Mouse (Mus musculus): Measurements from ENCODE around the gene Lrwd1.
"Not testable (repeated sequence)": the region's sequence is repeated elsewhere in the genome, so short reads cannot be mapped to it uniquely, and the experiment has no call there.

The Lrwd1 gene

DNA sequence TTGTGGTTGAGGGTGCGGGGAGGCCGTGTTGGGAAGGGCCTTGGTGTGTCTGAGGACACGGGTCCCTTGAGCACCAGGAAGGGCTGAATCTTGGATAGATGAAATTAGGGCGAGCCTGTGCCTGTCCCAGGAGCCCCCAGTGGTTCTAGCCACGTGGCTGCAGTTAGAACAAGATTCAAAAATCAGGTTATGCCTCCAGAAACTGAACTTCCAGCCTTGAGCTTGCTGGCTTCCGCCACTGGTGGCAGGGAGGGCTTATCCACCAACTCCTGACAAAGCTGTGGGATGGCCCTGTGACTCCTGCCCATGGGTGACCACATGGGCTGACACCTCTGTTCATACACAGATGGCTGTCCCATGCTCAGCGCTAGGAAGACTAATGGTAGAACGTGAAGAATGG, 11.8 kb upstream of the Lrwd1 start:
- ATAC-seq (ENCODE audit: low TSS enrichment) = no peak

DNA sequence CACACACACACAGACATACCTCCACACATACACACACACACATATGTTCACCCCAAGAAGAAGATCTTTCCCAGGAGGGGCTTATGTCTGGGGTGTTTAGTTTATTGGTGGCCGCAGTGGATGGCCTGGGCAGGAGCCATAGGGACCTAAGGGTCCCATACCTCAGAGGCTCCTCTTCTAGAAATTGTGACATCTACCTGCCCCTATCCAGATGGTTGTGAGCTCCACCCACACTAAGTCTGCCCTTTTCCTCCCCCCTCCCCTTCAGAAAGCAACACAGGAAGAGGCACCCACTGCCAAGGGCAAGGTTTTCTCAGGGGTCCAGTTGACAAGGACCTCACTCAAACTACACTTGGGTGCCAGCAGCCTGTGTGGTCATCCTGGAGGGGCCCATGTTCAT, 11.1 kb upstream of the Lrwd1 start:
- no peak for ATAC-seq (ENCODE audit: low TSS enrichment)

DNA sequence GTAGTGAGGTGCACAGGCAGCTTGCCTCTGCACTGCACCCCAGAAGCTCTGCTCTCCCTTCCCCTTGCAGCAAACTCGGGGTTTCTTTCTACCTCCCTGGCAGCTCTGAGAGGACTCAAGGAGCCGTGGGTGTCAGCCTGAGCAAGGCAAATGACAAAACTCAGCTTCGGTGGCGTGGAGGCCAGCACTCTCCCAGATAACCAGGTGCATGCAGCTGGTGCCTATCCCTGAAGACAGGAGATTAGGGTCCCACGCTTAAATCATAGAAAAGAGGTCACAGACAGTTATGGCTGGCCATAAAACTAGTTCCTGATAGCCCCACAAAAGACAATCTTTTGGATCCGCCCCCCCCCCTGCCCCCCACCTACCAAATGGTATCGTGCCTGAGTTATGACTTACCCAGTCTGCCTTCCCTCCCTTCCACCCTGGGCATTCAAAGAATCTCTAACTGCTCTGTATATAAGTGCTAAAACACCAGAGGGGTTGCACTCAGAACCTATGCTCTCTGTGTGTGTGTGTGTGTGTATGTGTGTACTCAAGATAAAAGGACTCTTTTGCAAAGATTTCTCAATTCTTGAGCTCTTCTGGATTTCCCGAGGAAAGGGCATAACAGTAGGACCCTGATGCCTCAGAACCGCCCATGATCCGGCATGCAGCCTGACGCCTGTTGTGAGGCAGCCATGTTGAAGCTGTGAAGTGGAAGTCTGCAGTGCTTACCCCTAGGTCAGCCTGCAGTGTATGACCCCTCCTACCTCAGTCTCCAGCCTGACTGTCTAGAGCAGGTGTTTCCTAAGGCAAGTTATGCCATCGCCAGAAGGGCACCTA, 8.9 kb upstream of the Lrwd1 start:
- ATAC-seq (ENCODE audit: low TSS enrichment) = no peak

DNA sequence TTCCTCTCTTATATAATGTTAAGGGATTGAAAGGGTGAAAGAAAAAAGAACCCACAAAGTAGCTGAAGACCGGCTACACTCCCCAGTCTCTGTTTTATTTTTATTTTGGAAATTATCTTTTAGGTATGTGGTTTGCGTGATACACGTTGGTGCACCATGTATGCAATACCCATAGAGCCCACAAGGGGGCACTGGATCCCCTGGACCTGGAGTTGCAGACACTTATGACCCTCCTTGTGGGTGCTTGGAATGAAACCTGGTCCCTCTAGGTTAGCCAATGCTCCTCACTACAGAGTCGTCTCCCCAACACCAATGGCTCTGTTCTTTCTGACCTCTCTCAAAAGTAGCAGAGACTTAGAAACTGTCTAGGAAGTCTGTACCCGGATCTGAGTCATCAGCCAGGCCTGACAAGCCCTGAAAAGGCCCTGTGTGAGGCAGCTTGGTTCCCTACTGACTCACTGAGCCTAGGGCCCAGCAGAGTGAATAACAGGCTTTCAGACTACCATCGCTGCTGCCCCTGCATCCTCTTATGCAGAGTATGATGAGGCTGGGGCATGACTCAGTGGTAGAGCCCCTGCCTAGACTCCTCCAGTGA, 7.4 kb upstream of the Lrwd1 start:
- ATAC-seq (ENCODE audit: low TSS enrichment) = no peak

DNA sequence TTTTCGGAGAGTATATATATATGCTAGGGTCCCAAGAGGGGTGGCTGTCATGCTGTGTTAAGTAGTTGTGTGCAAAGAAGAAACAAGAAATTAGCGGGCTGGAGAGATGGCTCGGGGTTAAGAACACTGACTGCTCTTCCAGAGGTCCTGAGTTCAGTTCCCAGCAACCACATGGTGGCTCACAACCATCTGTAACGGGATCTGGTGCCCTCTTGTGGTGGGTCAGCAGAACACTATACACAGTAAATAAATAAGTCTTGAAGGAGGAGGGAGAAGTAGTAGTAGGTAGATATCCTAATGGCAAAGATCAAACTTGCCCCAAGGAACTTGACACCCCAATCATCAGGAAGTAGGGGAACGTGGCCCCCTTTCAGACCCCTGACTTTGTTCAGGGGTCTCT, 6.9 kb upstream of the Lrwd1 start:
- ATAC-seq (ENCODE audit: low TSS enrichment) = no peak

DNA sequence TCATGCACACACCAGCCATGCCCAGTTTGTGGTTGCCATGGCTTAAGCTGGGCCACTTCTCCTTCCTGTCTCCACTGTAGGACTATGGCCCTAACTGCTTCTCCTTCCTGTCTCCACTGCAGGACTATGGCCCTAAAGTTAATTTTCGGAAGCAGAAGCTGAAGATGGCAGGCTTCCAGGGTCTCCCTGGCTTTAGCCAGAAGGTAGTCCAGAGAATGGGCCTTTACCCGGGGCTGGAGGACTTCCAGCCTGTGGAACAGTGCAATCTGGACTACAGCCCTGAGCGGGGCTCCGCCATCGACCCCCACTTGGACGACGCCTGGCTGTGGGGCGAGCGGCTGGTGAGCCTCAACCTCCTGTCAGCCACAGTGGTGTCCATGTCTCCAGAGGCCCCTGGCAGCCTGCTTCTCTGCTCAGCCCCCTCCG, 4.2 kb upstream of the Lrwd1 start:
- no peak for ATAC-seq (ENCODE audit: low TSS enrichment)

DNA sequence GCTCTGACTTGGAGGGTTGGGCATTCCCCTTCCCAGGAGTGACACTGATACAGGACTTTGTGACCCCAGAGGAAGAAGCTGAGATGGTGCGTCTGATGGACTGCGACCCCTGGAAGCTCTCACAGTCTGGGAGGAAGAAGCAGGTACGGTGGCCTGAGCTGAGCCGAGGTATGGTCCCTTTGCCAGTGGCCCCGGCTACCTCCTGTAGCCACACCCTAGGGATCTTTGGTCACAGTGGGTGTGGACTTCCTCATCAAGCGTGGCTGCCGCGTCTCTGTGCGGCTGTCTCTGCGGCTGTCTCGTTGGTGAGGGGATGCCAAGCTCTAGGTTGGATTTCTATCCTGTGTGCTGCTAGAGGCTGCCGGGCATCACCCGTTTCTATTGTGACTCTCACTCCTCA, 3.5 kb upstream of the Lrwd1 start:
- ATAC-seq (ENCODE audit: low TSS enrichment) = no peak

DNA sequence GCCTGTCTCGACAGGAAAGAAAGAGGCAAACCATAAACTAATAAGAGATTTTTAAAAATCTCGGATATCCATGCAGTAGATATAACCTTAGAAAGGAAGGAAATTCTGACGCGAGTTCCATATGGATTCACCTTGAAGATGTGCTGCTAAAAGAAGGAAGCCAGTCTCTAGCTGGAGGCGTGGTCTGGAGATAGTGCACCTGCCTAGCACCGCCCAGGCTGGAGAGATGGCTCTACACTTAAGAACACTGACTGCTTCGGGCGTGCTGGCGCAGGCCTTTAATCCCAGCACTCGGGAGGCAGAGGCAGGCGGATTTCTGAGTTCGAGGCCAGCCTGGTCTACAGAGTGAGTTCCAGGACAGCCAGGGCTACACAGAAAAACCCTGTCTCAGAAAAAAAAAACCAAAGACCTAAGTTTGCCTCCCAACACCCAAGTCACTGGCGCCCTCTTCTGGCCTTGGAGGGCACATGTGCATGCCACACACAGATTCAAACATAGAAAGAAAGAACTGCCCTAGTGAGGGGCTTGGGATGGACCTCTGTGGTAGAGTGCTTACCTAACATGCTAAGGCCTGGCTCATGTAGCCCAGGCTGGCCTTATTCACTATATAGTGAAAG, 1.9 kb upstream of the Lrwd1 start:
- no peak for ATAC-seq (ENCODE audit: low TSS enrichment)

DNA sequence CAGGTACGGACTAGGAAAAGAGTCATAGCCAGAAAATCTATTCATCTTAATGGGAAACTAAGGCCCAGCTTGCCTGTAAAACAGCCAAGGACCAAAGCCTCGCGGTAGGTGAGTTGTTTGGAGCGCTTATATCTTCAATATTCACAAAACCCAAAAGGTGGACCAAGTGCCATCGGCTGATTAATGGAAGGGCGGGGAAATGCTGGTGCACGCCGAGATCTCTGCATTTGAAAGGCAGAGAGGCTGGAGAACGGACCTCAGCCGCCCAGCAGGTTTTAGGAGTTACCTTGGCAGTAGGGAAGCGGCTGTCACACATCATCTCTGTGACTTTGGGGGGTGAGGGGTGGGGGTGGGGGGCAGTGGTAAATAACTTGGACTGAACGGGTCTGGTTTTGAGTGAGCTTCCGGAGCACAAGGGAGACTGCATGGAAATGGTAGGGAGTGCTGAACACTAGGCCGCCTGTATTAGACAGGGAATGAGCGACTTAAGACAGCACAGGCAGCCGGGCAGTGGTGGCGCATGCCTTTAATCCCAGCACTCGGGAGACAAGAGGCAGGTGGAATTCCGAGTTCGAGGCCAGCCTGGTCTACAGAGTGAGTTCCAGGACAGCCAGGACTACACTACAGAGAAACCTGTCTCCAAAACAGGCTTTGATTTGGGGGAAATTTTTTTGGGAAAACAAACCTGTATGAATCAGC, 567 bp upstream of the Lrwd1 start:
- no peak; the same call in 1 of the 2 replicates for ATAC-seq (ENCODE audit: low TSS enrichment)

DNA sequence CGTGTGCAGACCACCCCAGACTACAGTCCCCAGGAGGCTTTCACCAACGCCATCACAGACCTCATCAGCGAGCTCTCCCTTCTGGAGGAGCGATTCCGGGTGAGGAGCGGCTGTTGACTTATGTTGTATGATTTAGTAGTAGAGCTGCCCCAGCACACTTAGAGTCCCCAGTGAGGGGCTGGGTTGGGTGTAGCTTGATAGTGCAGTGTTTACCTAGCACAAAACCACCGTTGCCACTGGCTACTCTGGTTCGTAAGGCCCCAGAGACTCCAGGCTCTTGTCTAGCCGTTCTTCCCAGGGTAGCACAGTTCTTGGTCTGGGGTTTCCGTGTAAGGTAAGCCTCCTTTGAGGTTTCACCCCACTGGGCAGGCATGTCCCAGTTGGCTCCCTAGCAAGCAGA, 13.7 kb downstream of the Lrwd1 start:
- ATAC-seq (ENCODE audit: low TSS enrichment) = no peak

DNA sequence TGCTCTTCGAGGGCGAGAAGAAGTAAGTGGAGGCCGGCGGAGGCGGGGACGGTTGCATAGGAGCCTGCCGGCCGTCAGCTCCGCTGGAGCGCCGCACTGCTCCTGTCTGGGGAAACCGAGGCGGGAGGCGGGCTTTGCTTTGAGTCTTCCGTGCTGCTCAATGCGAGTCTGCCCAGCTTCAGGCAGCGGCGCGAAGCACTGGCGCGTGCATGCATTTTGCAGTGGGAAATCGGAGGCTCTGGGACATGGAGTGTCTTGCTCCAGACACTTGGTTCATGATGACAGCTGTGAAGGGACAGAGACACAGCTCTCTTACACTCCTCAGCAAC, 19.1 kb downstream of the Lrwd1 start:
- peak; percentile 49; the same call in 1 of the 2 replicates for ATAC-seq (ENCODE audit: low TSS enrichment)

DNA sequence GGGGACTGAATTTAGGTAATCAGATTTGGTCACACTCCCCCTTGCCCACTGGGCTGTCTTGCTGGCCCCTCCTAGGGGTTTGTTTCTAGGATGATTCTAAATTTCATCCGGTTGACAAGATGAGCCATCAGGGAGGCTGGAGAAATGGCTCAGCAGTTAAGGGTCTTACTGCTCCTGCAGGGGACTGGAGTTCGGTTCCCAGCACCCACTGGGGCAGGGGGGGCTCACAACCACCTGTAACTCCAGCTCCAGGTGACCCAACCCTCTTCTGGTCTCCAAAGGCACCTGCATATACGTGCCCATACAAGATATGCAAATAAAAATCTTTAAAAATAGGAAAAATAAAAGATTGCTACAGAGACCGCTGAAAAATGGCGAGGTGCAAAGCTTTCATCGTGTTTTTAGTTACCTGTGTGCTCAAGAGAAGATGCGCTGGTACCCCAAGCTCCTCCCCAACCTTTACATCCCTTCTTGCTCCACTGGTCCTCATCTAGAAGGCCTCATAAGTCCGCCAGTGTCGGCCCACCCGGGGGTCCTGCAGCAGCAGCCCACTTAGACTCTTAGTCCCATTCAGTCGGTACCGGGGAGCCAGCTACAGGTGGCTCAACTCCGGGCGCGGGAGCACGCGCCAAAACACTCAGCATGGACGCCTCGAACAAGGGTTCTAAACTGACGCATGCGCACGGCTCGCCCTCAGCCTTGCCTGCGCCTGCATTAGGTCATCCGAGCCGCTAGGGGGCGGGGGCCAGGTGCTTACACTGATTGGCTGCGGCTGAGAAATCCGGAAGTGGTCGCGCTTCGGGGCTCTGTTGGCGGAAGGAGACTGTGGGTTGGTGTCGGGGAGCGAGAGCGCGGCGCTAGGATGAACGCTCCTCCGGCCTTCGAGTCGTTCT, 19.7 kb downstream of the Lrwd1 start, which contains the start of gene Polr2j:
Gene Polr2j (plus strand): TSS at position 741 of the 893 bp plus-strand sequence.
- ATAC-seq (ENCODE audit: low TSS enrichment) = peak; percentile 98

DNA sequence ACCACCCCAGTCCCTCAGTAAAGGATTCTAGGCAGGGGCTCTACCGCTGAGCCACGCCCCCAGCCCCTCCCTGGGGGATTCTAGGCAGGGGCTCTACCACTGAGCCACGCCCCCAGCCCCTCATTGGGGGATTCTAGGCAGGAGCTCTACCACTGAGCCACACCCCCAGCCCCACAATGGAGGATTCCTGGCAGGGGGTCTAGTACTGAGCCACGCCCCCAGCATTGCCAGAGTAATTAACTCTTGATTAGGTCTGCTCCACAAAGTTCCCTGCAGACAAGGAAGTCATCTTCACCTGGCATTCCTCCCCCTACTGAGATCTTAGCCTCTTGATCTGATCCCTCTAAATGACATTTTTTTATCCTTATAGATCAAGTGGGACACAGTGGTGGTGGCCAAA, 22.3 kb downstream of the Lrwd1 start:
- not testable (repeated sequence) for ATAC-seq (ENCODE audit: low TSS enrichment)

DNA sequence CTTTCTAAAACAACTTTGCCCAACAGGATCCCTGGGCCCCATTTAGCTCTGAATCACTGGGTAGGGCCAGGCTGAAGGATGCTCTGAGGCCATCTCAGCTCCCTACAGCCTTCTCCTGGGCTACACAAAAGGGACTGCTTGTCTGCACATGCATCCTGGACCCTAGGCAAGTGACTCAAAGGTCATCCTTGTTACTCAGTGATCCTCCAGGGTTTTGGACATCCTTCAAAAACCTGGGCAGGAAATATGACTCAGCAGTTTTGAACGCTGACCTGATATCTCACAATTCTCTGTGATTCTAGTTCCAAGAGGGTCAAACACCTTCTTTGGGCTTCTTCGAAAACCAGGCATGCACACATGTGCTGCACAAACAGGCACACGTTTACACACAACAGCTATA, 26.8 kb downstream of the Lrwd1 start:
- no peak for ATAC-seq (ENCODE audit: low TSS enrichment)

DNA sequence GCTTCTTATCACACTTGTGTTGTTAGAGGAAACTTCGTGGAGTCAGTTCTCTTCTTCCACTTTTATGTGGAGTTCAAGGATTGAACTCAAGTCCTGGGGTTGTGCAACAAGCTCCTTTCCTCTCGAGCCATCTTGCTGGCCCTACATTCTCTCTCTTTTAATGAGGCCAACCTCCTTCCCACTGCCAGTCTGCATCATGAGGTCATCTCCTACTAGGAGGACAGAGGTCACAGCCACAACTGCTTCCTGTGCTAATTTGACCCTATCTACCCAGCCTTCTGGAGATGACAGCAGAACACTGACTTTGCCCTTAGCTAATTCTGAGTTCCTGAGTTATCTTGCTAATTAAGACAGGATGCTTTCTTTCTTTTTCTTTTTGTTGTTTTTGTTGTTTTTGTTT, 27.4 kb downstream of the Lrwd1 start:
- no peak for ATAC-seq (ENCODE audit: low TSS enrichment)

DNA sequence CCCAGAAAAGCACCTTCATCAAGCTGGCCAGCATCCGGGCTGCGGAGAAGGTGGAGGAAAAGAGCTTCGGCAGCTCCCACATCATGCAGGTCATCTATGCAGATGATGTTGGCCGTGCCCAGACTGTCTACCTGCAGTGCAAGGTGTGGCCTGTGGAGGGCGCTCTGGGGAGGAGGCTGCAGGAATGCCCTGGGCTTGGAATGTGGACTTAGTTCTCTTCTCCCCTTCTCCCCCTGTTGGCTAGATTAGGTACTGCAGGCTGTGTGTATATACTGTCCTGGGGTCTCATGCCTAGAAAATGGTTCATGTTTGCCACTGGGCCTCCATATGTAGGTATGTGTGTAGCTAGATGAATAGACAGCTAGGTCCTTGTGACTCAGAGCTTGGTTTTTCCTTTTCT, 31.4 kb downstream of the Lrwd1 start:
- ATAC-seq (ENCODE audit: low TSS enrichment) = no peak

DNA sequence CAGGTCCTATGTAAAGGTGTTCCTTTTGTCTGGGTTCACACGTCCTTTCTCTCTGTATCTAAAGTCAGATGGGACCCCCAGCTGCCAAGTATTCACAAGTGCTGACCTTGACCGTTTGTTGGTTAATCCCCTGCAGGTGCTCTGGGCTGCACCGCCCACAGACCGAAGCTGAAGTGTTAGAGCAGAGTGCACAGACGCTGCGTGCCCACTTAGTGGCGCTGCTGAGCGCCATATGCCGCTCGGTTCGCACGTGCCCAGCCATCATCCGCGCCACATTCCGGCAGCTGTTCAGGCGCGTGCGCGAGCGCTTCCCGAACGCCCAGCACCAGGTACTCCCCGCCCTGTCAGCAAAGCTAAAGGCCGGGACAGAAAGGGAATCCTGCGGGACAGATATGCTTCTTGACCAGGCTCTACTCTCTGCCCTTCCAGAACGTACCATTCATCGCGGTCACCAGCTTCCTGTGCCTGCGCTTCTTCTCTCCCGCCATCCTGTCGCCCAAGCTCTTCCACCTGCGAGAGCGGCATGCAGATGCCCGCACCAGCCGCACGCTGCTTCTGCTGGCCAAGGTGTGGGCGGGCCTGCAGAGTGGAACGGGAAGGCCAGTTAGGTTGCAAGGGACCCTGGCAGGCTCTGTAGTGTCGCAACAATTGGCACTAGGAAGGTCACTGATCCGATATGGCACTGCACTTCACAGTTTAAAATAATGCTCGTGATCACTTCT, 33.6 kb downstream of the Lrwd1 start:
- peak; percentile 75 for ATAC-seq (ENCODE audit: low TSS enrichment)

DNA sequence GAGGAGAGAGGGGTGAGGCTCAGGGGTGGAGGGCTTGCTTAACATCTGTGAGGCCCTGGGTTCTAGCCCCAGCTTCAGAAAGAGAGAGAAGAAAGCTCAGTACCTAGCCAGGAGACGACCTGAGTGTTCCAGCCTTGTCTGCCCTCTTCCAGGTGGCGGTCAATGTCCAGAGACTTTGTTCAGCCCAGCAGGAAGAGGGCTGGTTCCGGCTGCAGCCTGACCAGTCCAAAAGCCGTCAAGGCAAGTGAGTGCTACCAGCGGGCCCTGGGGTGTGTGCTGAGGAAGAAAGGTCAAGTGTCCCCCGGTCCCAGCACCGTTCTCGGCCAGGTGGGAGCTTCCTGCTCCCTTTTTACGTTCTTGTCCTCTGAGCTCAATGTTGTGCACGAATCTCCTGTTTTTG, 37.3 kb downstream of the Lrwd1 start:
- ATAC-seq (ENCODE audit: low TSS enrichment) = no peak

DNA sequence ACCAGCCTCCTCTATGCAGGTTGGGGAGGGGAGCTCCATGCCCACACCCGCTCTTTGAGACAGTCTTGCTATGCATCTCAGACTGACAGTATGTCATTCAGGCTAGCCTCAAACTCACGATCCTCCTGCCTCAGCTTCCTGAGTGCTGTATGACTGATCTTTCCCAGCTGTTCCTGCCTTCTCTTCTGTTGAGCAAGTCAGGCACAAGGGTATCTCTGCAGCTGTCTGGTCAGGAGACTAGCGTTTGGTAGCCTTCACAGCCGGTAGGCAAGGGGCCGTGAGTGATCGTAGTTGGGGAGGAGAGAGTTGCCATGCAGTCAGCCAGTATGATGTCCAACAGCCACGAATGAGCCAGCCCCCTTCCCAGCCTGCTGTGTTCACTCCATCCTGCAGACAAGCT, 40.8 kb downstream of the Lrwd1 start:
- no peak for ATAC-seq (ENCODE audit: low TSS enrichment)

DNA sequence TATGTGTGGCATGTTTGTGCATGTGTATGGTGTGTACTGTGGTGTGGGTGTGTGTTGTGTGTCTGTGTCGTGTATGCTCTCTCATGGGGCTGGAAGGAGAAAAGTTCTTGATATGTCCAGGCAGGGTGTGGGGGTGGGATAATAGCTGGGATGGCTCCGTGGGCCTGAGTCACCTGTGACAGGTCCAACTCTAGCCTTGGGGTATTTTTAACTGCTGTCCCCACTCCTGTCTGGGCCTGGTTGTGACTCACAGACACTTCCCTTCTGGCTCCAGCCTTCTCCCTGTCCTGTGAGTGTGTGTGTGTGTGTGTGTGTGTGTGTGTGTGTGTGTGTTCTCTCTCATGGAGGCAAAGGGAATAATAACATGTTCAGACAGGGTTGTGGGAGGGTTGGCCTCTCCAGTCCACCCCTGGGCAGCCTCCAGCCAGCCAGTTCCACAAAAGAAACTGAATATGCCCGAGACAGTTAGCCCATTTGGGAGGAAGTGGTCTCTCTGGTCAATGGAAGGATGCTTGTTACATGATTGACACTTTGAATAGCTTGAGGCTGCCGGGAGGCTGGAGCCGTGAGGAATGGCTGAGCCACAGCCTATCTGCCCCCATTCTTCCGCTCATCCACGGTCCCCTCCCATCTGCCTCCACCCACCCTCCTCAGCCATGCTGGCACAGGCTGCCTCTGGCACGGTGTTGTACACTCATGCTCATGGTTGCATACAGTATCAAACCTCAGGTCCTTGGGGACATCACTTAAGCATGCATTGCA, 41.4 kb downstream of the Lrwd1 start:
- ATAC-seq (ENCODE audit: low TSS enrichment) = peak; percentile 80; the same call in 1 of the 2 replicates

Data from frontal cortex, adult (tissue).